Mouse (Mus musculus): ENCODE results near the gene Amfr.

Gene Amfr

DNA sequence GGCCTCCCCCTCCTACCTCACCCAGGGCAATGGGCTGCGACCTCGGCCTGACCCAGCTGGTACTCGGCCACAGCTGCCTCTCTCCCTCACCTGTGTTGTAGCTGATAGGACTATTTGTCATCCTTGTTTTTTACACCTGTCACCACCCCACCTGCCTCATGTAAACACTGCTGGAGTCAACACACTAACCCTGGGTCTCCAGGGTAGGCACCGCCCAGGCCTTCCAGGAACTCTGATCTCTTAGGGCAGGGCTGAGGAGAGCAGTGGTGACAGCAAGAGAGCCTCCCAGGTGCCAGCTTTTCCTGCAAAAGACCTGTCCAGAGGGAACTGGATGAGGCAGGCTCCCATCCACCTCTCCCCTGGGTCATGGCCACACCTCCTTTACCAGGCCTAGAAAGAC, 83.4 kb downstream of the Amfr start:
- no peak for DNase-seq

DNA sequence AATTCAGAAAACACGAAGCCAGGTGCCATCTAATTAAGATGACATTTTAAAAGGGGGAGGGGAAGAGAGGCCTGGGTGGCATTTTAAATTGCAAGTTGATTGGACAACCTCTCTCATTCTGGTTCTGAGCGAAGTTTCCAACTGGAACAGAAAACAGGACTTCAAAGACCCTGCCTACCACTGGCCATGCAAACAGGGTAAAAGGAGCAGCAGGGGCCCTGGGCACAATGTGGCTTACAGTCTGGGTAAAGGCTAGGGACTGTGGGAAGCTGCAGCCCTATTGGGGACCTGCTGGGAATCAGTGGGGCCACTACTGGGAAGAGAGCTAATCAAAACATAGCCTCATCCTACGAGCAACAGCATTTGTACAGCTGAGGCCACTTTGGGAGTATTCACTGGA, 87.1 kb downstream of the Amfr start:
- no peak for DNase-seq

DNA sequence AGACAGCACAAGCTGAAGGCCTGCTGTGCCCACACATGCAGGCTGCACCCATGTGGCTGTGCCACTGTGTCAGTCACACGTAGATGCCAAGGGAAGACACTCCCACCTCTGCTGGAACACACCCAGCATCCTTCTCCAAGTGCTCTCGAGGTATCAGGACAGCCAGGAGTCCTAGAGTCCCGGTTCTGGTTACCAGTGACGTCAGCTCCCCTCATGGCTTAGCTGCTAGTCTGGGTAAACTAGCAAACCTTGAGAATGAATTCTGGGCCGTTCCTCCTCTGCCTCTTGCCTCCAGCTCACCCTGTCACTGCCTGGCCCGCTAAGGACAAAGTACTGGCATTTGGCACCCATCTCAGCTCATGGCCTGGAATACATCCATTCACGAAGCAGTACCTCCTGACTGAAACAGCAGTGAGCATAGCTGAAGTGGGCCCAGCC, 88.7 kb downstream of the Amfr start:
- no peak for DNase-seq

All from lung, postnatal 4 days (tissue).